Mouse (Mus musculus) limb, embryonic 12.5 days (tissue): ENCODE results near the gene Ank3. TPM values are rescaled to one million over a fixed set of nuclear protein-coding genes. Genes with fewer than 3 reads are reported as not detected.
A peak's percentile ranks its signal among the peaks of the same experiment; 100 is the strongest.
"Not testable (repeated sequence)": the region's sequence is repeated elsewhere in the genome, so short reads cannot be mapped to it uniquely, and the experiment has no call there.

ENCODE experiments used
- ATAC-seq: fragments of 200-750 bp; cut with Nextera tagmentation; 2 replicates; pipeline ENCODE4 v1.8.0; 2017; ENCODE audit warnings: low read depth, moderate TSS enrichment; ENCODE audit not compliant: insufficient number of reproducible peaks, insufficient read depth, low FRiP score, low TSS enrichment
- H3K27ac ChIP-seq: fragments of 300-500 bp; sonication (generic); 2 replicates; pipeline ENCODE4 v1.5.1; 2016; ENCODE audit warnings: mild to moderate bottlenecking, moderate library complexity
- H3K27me3 ChIP-seq: fragments of 300-500 bp; sonication (generic); 2 replicates; pipeline ENCODE4 v1.6.1; 2016; ENCODE audit warnings: mild to moderate bottlenecking, moderate library complexity
- H3K36me3 ChIP-seq: fragments of 300-500 bp; sonication (generic); 2 replicates; pipeline ENCODE4 v1.6.1; 2016; ENCODE audit warnings: mild to moderate bottlenecking, moderate library complexity
- H3K4me1 ChIP-seq: fragments of 300-500 bp; sonication (generic); replicated peaks from 2 replicates; pipeline ENCODE4 v1.6.1; 2016
- H3K4me2 ChIP-seq: fragments of 300-500 bp; sonication (generic); 2 replicates; pipeline ENCODE4 v1.6.1; 2016; ENCODE audit warnings: mild to moderate bottlenecking, moderate library complexity
- H3K4me3 ChIP-seq: fragments of 300-500 bp; sonication (generic); replicated peaks from 2 replicates; pipeline ENCODE4 v1.5.1; 2016; ENCODE audit warnings: mild to moderate bottlenecking
- H3K9ac ChIP-seq: fragments of 300-500 bp; sonication (generic); replicated peaks from 2 replicates; pipeline ENCODE4 v1.6.1; 2016; ENCODE audit warnings: mild to moderate bottlenecking, moderate library complexity
- H3K9me3 ChIP-seq: fragments of 300-500 bp; sonication (generic); 2 replicates; pipeline ENCODE4 v1.6.1; 2016; ENCODE audit warnings: mild to moderate bottlenecking, moderate library complexity
- WGBS: fragments of 180-500 bp; shearing (Covaris S2); methylation state at CpG from one replicate; pipeline ENCODE4 v1.1.7; 2016; 5-methylcytosine and 5-hydroxymethylcytosine counted together
- polyA plus RNA-seq: library from polyadenylated mRNA; unstranded; fragments of >200 nt; fragmentation: Nextera tagmentation; extraction: Ambion mirVana; gene quantifications from 2 replicates; pipeline ENCODE4 v1.2.1, GENCODE M21; 2016

Ank3 gene
- 32.0 and 32.5 TPM in 2 replicates for polyA plus RNA-seq

DNA sequence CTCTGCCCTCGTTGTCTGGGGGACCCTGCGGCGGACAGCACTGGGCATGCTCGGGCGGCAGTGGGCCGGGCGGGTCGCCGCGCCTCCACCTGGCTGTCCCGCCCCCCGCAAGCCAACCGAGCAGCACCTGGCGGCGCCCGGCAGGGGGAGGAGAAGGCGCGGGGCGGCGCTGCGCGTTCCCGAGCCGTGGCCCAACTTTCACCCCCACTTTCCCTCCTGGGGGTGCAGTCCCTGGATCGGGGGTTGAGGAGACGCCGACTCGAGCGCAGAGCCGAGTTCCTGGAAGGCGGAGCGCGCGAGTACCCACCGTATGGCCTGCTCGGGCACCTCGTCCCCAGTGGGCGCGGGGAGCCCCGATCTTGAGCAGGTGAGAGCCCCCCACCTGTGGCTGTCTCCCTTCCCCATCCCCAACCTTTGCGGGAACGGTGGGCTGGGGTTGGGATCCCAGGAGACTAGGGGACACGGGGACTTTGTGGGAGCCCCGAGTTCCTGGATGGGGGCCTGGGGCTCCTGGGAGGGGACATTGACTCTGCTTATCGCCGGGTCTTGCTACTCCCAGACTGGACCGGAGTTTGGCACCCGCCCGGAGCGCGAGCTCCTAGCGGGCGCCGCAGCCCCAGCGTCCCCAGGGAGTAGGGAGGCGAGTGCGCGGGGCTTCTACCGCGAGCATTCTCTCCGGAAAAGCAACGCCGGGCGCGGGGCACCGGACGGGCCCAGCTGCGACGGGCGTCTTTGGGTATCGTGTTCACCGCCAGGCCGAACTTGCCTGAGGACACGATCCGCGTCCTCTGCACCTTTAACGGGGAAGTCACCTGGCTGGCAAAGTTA is at the start of gene Ank3:
Gene Ank3 (plus strand): TSS at position 11 of the 828 bp plus-strand sequence.
- peak within 1 kb of the TSS; percentile 68 for H3K4me3 ChIP-seq
- peaks cover 22% of the 10 kb centered on the region for H3K4me1 ChIP-seq
- no peak within 1 kb of the TSS for H3K27ac ChIP-seq
- peak within 1 kb of the TSS; percentile 67 for H3K9ac ChIP-seq
- peak within 1 kb of the TSS; percentile 99 for H3K4me2 ChIP-seq
- H3K27me3 ChIP-seq = peaks cover 72% of the 10 kb centered on the region
- H3K9me3 ChIP-seq = no peaks in the 10 kb centered on the region
- WGBS = under 1% methylated on average over 75 of the region's 77 CpGs
- no peaks in the 10 kb centered on the region for H3K36me3 ChIP-seq
- ATAC-seq = peak; percentile 78

DNA sequence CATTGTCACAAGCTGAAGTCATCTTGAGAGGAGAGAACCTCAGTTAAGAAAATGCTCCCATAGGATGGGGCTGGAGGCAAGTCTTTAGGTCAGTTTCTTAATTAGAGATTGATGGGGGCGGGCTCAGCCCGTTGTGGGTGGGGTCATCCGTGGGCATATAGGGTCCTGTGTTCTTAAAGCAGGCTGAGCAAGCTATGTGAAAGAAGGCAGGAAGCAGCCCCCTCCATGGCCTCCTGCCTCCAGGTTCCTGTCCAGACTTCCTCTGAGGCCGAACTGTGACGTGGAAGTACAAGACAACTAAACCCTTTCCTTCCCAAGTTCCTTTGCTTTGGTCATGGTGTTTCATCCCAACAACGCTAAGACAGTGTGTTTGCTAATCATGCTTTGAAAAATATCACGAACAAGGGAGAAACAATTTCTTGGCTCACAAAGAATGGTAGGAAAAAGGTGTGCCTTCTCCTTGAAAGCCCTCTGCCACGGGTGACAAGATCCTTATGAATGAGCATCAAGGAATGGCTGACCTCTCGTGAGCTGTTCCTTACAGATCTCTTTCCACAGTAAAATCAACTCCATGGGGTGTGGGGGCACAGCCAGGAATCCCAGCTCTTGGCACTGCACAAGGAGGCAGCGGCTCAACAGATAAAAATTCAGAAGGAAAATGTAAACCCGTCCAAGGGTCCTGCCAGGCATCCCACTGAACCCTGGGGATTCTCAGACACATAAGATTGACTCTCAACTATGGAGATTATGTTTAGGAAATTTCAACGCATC is 47.3 kb upstream of the Ank3 start:
- H3K4me2 ChIP-seq = peak overlapping the region; percentile 80
- H3K4me3 ChIP-seq = peak overlapping the region; percentile 76
- peaks cover 46% of the 10 kb centered on the region for H3K4me1 ChIP-seq
- no peaks in the 10 kb centered on the region for H3K27me3 ChIP-seq
- H3K9ac ChIP-seq = peak overlapping the region; percentile 89
- WGBS = 21% methylated on average over 12 of the region's 12 CpGs
- peaks cover 45% of the 10 kb centered on the region for H3K36me3 ChIP-seq
- H3K9me3 ChIP-seq = no peaks in the 10 kb centered on the region
- no peak for ATAC-seq
- peak overlapping the region; percentile 91 for H3K27ac ChIP-seq

DNA sequence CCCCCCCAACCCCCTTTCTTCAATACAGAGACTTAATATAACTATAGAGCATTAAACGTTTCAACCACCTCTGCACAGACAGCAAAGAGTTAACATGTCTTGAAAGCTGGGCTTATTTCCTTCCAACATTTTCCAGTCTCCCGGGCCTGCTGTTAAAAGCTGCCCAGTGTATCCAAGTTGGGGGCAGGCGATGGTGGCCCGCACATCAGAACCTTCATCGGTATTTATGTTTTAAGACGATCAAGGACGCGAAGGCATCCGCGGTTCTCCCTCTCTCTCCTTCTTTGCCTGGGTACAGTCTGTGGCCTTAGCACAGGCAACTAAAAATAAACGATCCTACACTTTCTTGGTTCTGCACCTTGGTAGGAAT is 46.7 kb upstream of the Ank3 start:
- H3K36me3 ChIP-seq = peaks cover 39% of the 10 kb centered on the region
- H3K9ac ChIP-seq = peak overlapping the region; percentile 89
- peaks cover 45% of the 10 kb centered on the region for H3K4me1 ChIP-seq
- no peaks in the 10 kb centered on the region for H3K27me3 ChIP-seq
- H3K9me3 ChIP-seq = no peaks in the 10 kb centered on the region
- peak overlapping the region; percentile 76 for H3K4me3 ChIP-seq
- WGBS = under 1% methylated on average over 11 of the region's 11 CpGs
- peak overlapping the region; percentile 91 for H3K27ac ChIP-seq
- peak overlapping the region; percentile 80 for H3K4me2 ChIP-seq
- no peak for ATAC-seq

DNA sequence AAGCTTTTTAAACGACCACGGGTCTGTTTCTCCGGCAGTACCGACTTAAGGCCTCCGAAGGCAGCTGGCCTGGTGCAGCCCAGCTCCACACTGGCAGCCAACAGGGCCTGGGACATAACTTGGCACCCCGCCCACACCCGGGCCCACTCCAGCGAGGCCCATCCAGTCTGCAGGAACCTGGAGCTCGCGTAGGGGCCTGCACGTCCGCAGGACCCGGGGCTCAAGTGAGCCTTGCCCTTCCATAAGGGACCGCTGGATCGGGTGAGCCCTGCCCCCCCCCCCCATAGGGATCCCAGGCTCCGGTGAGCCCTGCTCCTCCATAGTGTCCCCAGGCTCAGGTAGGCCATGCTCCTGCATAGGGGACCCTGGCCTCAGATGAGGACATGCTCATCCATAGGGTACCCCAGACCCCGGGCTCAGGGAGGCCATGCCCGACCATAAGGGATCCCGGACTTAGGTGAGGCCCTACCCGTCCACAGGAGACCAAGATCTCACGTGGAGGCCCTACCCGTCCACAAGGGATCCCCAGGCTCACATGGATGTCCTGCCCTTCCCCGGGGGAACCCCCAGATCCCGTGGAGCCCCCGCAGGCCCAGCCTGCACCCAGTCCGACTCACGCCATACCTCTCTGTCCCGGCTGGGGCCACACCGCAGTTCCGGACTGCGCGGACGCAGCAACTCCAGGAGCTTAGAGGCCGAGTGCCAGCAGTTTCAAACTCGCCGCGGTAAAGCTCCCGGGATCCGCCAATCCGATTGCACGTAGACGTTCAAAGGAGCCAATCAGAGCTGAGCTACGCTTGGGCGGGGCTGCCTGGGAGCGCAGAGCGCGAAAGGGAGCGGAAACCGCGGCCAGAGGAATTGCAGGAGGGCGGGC is 46.1 kb upstream of the Ank3 start, which contains the start of gene Cdk1:
Gene Cdk1 (minus strand): TSS at position 727 of the 874 bp plus-strand sequence.
- ATAC-seq = peak; percentile 88
- under 1% methylated on average over 51 of the region's 51 CpGs for WGBS
- peak within 1 kb of the TSS; percentile 89 for H3K9ac ChIP-seq

DNA sequence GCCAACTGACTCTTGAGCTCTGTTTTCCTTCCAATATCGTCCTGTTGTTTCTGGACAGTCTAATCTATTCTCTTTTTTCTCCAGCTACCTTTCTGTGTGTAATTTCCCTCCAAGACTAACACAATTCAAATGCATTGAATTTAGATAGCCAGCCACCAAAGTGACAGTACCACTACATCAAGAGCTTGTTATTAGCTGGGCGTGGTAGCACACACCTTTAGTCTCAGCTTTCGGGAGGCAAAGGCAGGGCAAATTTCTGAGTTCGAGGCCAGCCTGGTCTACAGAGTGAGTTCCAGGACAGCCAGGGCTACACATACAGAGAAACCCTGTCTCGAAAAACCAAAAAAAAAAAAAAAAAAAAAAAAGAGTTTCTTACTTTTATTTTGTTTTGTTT is 45.5 kb upstream of the Ank3 start:
- H3K4me1 ChIP-seq = peaks cover 37% of the 10 kb centered on the region
- ATAC-seq, H3K9ac ChIP-seq, H3K27me3 ChIP-seq, H3K9me3 ChIP-seq: not testable (repeated sequence)
- H3K4me3 ChIP-seq = peak overlapping the region; percentile 76
- peak overlapping the region; percentile 91 for H3K27ac ChIP-seq
- H3K36me3 ChIP-seq = peaks cover 27% of the 10 kb centered on the region
- H3K4me2 ChIP-seq = peak overlapping the region; percentile 80
- 40% methylated on average over 5 of the region's 5 CpGs for whole genome bisulfite sequencing

More for the DNA sequence above, 46.1 kb upstream of the Ank3 start, which contains the start of gene Cdk1:
- peak within 1 kb of the TSS; percentile 80 for H3K4me2 ChIP-seq
- H3K4me1 ChIP-seq = peaks cover 43% of the 10 kb centered on the region
- no peaks in the 10 kb centered on the region for H3K27me3 ChIP-seq
- peak within 1 kb of the TSS; percentile 91 for H3K27ac ChIP-seq
- H3K36me3 ChIP-seq = peaks cover 33% of the 10 kb centered on the region
- peaks cover 4% of the 10 kb centered on the region; the same call in 1 of the 2 replicates for H3K9me3 ChIP-seq
- H3K4me3 ChIP-seq = peak within 1 kb of the TSS; percentile 76

DNA sequence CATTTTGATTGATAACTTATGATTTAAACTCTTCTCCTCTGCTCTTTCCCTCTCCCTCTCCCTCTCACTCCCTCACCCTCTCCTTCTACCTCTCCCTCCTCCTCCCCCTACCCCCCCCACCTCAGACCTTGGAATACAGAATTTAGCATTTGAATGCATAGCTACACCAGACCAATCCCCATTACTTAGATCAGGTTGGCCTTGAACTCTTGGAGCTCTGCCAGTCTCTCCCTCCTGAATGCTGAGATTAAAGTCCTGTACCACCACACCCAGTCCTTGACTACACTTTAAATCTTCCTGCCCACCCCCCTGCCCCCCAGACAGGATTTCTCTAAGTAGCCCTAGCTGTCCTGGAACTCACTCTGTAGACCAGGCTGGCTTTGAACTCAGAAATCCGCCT is 38.9 kb upstream of the Ank3 start:
- Histone ChIP-seq H3K4me3 (no peak overlapping the region), H3K27me3 (no peaks in the 10 kb centered on the region), H3K4me1 (no peaks in the 10 kb centered on the region), H3K4me2 (no peak overlapping the region), H3K9ac (no peak overlapping the region), H3K27ac (no peak overlapping the region), H3K36me3 (no peaks in the 10 kb centered on the region), H3K9me3 (peaks cover 13% of the 10 kb centered on the region)
- 81% methylated on average over 1 of the region's 1 CpGs for WGBS
- ATAC-seq = no peak

DNA sequence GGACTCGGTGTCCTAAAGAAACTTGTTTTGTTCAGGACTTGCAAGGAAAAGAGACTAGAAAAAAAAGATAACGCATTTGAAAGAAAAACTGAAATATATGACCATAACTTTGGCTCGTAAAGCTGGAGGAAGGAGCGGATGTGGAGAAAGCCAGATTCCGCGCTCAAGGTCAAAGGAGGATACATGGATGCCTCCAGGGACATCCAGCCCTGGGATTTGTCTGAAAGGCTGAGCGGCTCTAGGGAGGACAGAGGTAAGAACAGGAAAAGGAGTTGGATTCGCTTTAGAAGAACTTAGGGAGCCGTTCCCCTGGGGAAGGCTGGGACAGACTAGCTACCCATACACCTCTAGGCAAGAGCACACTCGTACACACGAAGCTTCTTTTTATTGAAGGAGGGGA is 32.4 kb upstream of the Ank3 start:
- Histone ChIP-seq H3K9ac (no peak overlapping the region), H3K4me1 (no peaks in the 10 kb centered on the region), H3K4me3 (no peak overlapping the region), H3K9me3 (peaks cover 6% of the 10 kb centered on the region), H3K4me2 (no peak overlapping the region), H3K36me3 (no peaks in the 10 kb centered on the region), H3K27me3 (no peaks in the 10 kb centered on the region), H3K27ac (no peak overlapping the region)
- 81% methylated on average over 11 of the region's 11 CpGs for WGBS
- ATAC-seq = no peak

DNA sequence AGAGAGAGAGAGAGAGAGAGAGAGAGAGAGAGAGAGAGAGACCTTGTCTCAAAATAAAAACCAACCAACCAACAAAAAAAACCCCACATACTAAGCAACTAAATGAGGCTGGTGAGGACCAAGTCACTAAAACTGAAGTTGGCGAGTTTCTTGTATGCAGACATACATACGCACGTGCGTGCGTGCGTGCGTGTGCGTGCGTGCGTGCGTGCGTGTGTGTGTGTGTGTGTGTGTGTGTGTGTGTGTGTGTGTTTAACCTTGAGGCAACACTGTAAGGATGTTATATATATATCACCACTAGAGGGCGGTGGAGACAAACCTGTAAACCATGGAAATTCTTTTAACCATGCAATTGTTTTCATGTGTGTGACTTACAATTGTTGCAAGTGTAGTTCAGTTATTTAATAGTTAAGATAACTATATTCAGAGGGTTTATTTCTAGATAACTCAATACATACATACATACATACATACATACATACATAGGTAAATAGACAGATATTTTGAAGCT is 31.6 kb upstream of the Ank3 start:
- 85% methylated on average over 13 of the region's 13 CpGs for WGBS
- no peaks in the 10 kb centered on the region for H3K27me3 ChIP-seq

DNA sequence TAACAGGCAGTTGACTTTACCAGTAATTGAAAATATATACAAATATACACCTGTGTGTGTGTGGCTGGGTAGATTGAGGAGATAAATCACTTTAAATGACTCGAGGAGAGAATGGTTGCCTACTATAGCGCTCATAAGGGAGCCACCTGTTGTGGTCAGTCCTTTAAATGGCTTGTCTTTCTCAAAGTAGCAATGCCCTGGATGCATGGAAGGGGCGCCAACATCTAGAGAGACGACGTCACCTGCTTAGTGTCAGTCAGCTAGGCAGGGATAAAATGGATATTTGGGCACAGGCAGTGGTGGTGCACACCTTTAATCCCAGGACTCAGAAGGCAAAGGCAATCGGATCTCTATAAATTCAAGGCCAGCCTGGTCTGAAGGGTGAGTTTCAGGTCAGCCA is 29.3 kb upstream of the Ank3 start:
- no peak overlapping the region for H3K9ac ChIP-seq
- H3K9me3 ChIP-seq = no peaks in the 10 kb centered on the region
- WGBS = 74% methylated on average over 6 of the region's 6 CpGs
- H3K4me3 ChIP-seq = no peak overlapping the region
- ATAC-seq = no peak
- H3K4me2 ChIP-seq = no peak overlapping the region
- no peaks in the 10 kb centered on the region for H3K4me1 ChIP-seq
- no peak overlapping the region for H3K27ac ChIP-seq
- no peaks in the 10 kb centered on the region for H3K36me3 ChIP-seq
- no peaks in the 10 kb centered on the region for H3K27me3 ChIP-seq

More for the DNA sequence above, 31.6 kb upstream of the Ank3 start:
- Histone ChIP-seq H3K9ac (no peak overlapping the region), H3K36me3 (no peaks in the 10 kb centered on the region), H3K9me3 (peaks cover 6% of the 10 kb centered on the region; the same call in 1 of the 2 replicates), H3K4me2 (no peak overlapping the region), H3K4me3 (no peak overlapping the region), H3K27ac (no peak overlapping the region), H3K4me1 (no peaks in the 10 kb centered on the region)
- no peak for ATAC-seq

DNA sequence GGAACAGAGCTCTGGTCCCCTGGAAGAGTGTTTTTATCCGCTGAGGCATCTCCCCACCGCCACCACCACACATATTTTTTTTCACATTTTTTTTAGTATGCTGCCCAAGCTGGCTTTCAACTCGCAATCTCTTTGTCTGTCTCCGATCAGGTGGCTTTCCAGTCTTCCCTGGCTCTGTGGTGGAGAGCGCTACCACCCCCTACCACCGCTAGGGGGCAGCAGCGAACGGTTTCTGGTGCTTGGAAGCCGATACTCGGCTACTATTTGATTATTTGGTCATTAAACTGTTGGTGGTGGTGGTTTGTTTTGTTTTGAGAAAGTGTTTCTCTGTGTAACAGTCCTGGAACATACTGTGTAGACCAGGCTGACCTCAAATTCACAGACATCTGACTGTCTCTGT is 27.1 kb upstream of the Ank3 start:
- WGBS = 13% methylated on average over 10 of the region's 10 CpGs
- Histone ChIP-seq H3K36me3 (no peaks in the 10 kb centered on the region), H3K9me3 (no peaks in the 10 kb centered on the region), H3K4me3 (no peak overlapping the region), H3K27ac (no peak overlapping the region), H3K27me3 (no peaks in the 10 kb centered on the region), H3K9ac (no peak overlapping the region), H3K4me2 (no peak overlapping the region), H3K4me1 (no peaks in the 10 kb centered on the region)
- ATAC-seq = no peak
